Mouse (Mus musculus): ENCODE measurements around the gene Plcxd3.

- TF ChIP-seq CTCF (IDR thresholded peaks at IDR 0.05; ENCODE audit: low read depth), result no peak
- TF ChIP-seq EP300 (IDR thresholded peaks at IDR 0.05; ENCODE audit: low read depth), result no peak
These were observed 26.3 kb upstream of the Plcxd3 start for GRCm38 (mm10) chr15:4348816-4349553.

All from liver, postnatal 0 days (tissue).